Mouse (Mus musculus) CH12.LX (cell line): Measurements from ENCODE around the gene Arhgap29.

Experiments
- CTCF ChIP-seq, 2 experiments: IDR thresholded peaks in 1 of 2; conservative IDR thresholded peaks in 1 of 2; 2 replicates each; pipeline ENCODE4 v1.5.1; 2011 to 2012; ENCODE audit warnings: low read depth in 2 of 2, low read length in 2 of 2, improper control_type of control experiment in 1 of 2, inconsistent platforms in 1 of 2, mild to moderate bottlenecking in 1 of 2, moderate library complexity in 1 of 2
- ELF1 ChIP-seq: IDR thresholded peaks from 2 replicates; pipeline ENCODE4 v1.6.1; 2014; ENCODE audit warnings: low read depth, mild to moderate bottlenecking, inconsistent platforms, low read length, improper control_type of control experiment
- GABPA ChIP-seq: IDR thresholded peaks from 2 replicates; pipeline ENCODE4 v1.6.1; 2012; ENCODE audit warnings: low read depth, low read length, improper control_type of control experiment, inconsistent platforms; ENCODE audit not compliant: insufficient replicate concordance
- HCFC1 ChIP-seq: IDR thresholded peaks from 2 replicates; pipeline ENCODE4 v1.6.1; 2012; ENCODE audit warnings: low read depth, mild to moderate bottlenecking, inconsistent platforms, low read length, improper control_type of control experiment
- MAFK ChIP-seq: IDR thresholded peaks from 2 replicates; pipeline ENCODE4 v1.6.1; 2011; ENCODE audit warnings: low read length, improper control_type of control experiment; ENCODE audit not compliant: insufficient replicate concordance
- MAX ChIP-seq: IDR thresholded peaks from 2 replicates; pipeline ENCODE4 v1.6.1; 2011; ENCODE audit warnings: low read length, improper control_type of control experiment
- MXI1 ChIP-seq: IDR thresholded peaks from 2 replicates; pipeline ENCODE4 v1.6.1; 2011; ENCODE audit warnings: mild to moderate bottlenecking, low read depth, low read length, improper control_type of control experiment
- NELFE ChIP-seq: IDR thresholded peaks from 2 replicates; pipeline ENCODE4 v1.6.1; 2011; ENCODE audit warnings: low read depth, low read length, improper control_type of control experiment
- NRF1 ChIP-seq: IDR thresholded peaks from 2 replicates; pipeline ENCODE4 v1.6.1; 2014; ENCODE audit warnings: low read depth, mild to moderate bottlenecking, inconsistent platforms, low read length, improper control_type of control experiment, moderate library complexity
- POLR2A ChIP-seq: IDR thresholded peaks from 2 replicates; pipeline ENCODE4 v1.6.1; 2011; ENCODE audit warnings: low read depth, mild to moderate bottlenecking, improper control_type of control experiment, low read length
- POLR2AphosphoS2 ChIP-seq: IDR thresholded peaks from 2 replicates; pipeline ENCODE4 v1.6.1; 2011; ENCODE audit warnings: low read depth, low read length, improper control_type of control experiment

- no peak for TF ChIP-seq POLR2A
- no peak for TF ChIP-seq CTCF (conservative IDR thresholded peaks at IDR 0.05 in 1 of 2, IDR thresholded peaks at IDR 0.05 in 1 of 2; ENCODE audit: low read depth in 2 of 2, low read length in 2 of 2)
- no peak for TF ChIP-seq GABPA
- no peak for TF ChIP-seq MAFK
- no peak for TF ChIP-seq HCFC1
- TF ChIP-seq MXI1, result no peak
- TF ChIP-seq NRF1, result no peak
- no peak for TF ChIP-seq ELF1
- TF ChIP-seq NELFE, result no peak
- no peak for TF ChIP-seq POLR2AphosphoS2
- no peak for TF ChIP-seq MAX
These were observed 700 bp downstream of the Arhgap29 start for GRCm38 (mm10) chr3:121953049-121953432.
